Mouse (Mus musculus) right cerebral cortex, postnatal 25 days (tissue): ENCODE results near the gene Lrmp.

Source experiments
- DNase-seq: peaks from one replicate; pipeline ENCODE4 v3.0.0; 2022

The Lrmp gene

DNA sequence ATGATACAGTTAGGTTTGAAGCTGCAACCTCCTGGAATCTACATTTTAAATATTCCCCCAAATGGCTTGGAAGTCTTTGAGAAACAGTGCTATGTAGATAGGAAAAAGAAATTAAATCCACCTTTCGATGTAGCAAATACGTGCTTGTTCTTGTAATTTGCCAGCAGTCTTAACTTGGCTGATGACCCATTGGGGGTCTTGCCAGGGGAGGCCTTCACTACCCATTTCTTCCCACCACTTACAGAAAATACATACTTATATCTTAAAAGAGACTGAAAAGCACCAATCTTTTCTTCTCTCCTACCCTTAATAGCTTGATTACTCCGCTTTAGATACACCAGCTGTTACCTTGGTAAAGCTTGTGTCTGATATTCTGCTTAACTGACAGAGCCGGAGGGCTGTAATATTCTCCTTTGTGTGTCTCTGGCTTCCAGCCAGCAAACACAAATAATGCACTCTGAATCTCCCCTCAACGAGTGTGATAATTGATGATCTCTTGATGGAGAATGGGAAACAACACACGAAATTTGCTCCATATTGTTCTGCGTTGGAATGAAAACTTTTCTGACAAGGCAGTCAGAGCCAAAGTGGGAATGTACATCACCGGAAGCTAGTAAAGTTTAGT is 94.7 kb downstream of the Lrmp start:
- DNase-seq, result no peak

DNA sequence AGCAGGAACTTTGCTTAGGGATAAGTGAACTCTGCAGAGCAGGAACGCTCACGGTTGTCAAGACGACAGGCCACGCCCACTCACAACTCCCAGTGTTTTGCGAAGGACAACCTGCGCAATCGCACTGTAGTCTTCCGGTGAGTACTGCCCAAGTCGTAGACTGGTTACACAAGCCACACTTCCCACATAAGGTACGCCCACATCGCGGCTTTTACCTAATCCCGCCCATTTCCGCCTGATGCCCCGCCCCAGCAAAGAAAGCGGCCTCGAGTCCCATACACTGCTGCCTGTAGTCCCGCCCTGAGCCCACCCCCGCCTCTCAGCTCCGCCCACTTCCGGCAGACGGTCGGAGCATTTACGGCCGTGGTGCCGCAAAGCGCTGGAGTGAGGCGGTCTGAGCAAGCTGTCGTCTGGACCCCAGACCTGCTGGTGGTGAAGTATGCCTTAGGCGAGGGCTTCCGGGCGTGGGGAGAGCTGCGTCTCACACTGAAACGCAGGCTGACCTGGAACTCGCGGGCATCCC is 95.4 kb downstream of the Lrmp start, which contains the start of the genes Casc1 and Etfrf1:
Casc1 (minus strand) TSS at position 190 of the 523 bp plus-strand sequence.
Etfrf1 (plus strand) TSS at position 319 of the 523 bp plus-strand sequence.
- DNase-seq, result peak; percentile 98

DNA sequence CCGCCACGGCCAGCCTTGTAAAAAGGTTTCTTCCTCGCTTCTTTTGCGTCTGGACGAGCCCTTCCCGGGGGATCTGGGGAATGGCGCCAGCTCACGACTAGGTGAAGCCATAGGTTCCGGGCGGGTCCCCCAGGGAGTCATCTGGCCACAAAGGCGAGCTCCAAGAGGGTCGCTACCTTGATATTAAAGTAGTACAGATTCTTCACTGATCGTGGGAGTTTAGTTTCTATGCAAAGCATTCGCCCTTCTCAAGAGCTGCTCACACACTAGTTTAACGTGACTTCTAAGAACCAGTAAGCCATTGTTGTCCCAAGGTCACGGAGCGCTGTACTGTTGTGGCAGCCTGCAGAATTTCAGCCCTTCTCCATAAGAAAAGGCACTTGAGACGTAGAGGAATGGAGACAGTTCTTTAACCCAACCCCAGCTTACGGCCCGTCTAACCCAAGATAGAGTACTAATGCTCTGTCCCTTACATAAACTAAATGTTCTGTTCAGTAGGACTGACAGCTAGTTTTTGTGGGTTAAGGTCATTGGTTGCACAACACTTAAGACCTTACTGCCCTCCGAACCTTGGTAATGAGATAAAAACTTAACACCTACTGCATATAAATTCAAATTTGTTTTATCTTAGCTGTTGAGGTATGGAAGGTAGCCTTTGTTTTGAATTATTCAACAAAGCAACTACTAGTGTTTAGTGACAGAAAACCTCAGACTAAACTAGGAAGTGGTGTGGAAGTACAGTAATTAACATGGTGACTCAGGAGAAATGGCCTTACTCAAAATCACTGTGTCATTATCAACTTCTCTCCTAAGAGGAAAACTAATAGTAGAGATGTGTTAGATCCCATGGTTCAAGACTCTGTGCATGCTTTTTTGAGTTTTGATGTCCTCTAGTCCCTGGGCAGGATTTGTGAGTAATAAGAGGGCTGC is 96.2 kb downstream of the Lrmp start:
- no peak for DNase-seq

- DNase-seq, result no peak
Observed at GRCm38 (mm10) chr6:145213916-145214315, 98.5 kb downstream of the Lrmp start.

DNA sequence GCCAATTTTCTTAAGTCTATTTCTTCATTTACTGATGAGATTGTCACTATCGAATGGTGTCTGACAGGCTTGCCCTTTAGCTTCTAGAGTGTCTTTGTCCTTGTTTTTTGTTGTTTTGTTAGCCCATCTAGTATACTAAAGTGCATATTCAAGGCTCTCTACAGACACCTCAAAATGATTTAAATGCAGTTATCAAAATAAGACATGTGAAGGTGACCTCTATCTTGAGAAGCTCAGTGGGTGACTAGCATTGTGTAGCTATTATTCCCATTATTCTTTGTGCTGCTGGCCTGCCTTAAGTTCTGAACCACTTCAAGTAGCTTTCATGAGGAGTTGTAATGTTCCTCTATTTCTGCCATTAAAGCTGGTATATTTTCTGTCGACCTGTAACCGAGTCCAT is 100.4 kb downstream of the Lrmp start:
- no peak for DNase-seq

- DNase-seq, result no peak
Observed at GRCm38 (mm10) chr6:145224246-145224645, 108.8 kb downstream of the Lrmp start.
